Mouse (Mus musculus): ENCODE data around the gene Sapcd2. TPM values are rescaled to one million over a fixed set of nuclear protein-coding genes. Genes with fewer than 3 reads are reported as not detected.
A peak's percentile ranks its signal among the peaks of the same experiment; 100 is the strongest.

Sapcd2 gene
- polyA plus RNA-seq, 1 experiment, result 1.1 TPM

- H3K27me3 ChIP-seq (ENCODE audit: control insufficient read depth, insufficient read depth, low read length), result no peaks in the 10 kb centered on the region
- peak overlapping the region; percentile 8; the same call in 1 of the 2 replicates for H3K4me3 ChIP-seq (ENCODE audit: control insufficient read depth, low read depth, low read length)
- no peak for TF ChIP-seq POLR2A (IDR thresholded peaks at IDR 0.05; ENCODE audit: control insufficient read depth, low read depth, low read length)
- H3K27ac ChIP-seq (ENCODE audit: control insufficient read depth, insufficient read depth, low read depth, low read length), result no peak overlapping the region
- H3K4me1 ChIP-seq (ENCODE audit: control insufficient read depth, insufficient read depth, low read length), result peaks cover 9% of the 10 kb centered on the region
- H3K36me3 ChIP-seq (ENCODE audit: control insufficient read depth, insufficient read depth, low read length), result no peaks in the 10 kb centered on the region
These were observed 53.4 kb downstream of the Sapcd2 start for GRCm38 (mm10) chr2:25425481-25425880.

GRCm38 (mm10) chr2:25426721-25427191 is 54.6 kb downstream of the Sapcd2 start:
- H3K27ac ChIP-seq (ENCODE audit: control insufficient read depth, insufficient read depth, low read depth, low read length), result no peak overlapping the region
- H3K4me1 ChIP-seq (ENCODE audit: control insufficient read depth, insufficient read depth, low read length), result peaks cover 9% of the 10 kb centered on the region
- H3K4me3 ChIP-seq (ENCODE audit: control insufficient read depth, low read depth, low read length), result no peak overlapping the region
- no peak for TF ChIP-seq POLR2A (IDR thresholded peaks at IDR 0.05; ENCODE audit: control insufficient read depth, low read depth, low read length)
- TF ChIP-seq CTCF (IDR thresholded peaks at IDR 0.05; ENCODE audit: control insufficient read depth, insufficient read depth, insufficient replicate concordance, low read depth, low read length), result peak; percentile 66; the same call in 1 of the 2 replicates
- no peaks in the 10 kb centered on the region for H3K36me3 ChIP-seq (ENCODE audit: control insufficient read depth, insufficient read depth, low read length)
- H3K27me3 ChIP-seq (ENCODE audit: control insufficient read depth, insufficient read depth, low read length), result no peaks in the 10 kb centered on the region

DNA sequence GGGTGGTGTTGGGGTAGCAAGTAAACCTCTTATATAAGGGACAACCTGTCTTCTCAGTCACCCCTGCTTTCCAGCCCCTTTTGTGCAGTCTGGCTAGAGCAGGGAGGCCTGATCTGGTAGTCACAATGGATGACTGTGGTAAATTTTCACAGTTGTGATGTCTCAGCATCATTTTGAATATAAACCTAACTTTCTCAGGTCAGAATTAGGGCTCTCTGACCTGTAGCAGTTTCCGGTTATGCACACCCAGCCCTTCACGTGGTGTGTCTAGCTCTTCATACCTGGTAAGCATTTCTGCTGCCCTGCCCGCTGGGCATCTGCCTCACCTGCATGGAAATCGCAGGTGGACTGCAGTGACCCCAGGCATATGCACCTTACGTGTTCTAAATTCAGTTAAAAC is 55.1 kb downstream of the Sapcd2 start:
- peaks cover 9% of the 10 kb centered on the region for H3K4me1 ChIP-seq (ENCODE audit: control insufficient read depth, insufficient read depth, low read length)
- H3K27ac ChIP-seq (ENCODE audit: control insufficient read depth, insufficient read depth, low read depth, low read length), result no peak overlapping the region
- H3K36me3 ChIP-seq (ENCODE audit: control insufficient read depth, insufficient read depth, low read length), result no peaks in the 10 kb centered on the region
- TF ChIP-seq CTCF (IDR thresholded peaks at IDR 0.05; ENCODE audit: control insufficient read depth, insufficient read depth, insufficient replicate concordance, low read depth, low read length) (no peak), POLR2A (IDR thresholded peaks at IDR 0.05; ENCODE audit: control insufficient read depth, low read depth, low read length) (no peak)
- H3K4me3 ChIP-seq (ENCODE audit: control insufficient read depth, low read depth, low read length), result no peak overlapping the region
- H3K27me3 ChIP-seq (ENCODE audit: control insufficient read depth, insufficient read depth, low read length), result no peaks in the 10 kb centered on the region

Other genes with a start within 250 kb of the Sapcd2 start
- gene Nrarp, start 191.6 kb upstream of the Sapcd2 start, polyA plus RNA-seq (2012; rRNA removed), result 3.8 and 4.0 TPM in 2 replicates
- 0.98 and 1.3 TPM in 2 replicates for gene Tor4a, start 175.4 kb upstream of the Sapcd2 start, polyA plus RNA-seq (2012; rRNA removed)
- gene Nelfb, start 160.8 kb upstream of the Sapcd2 start, polyA plus RNA-seq (2012; rRNA removed), result 20.7 and 24.9 TPM in 2 replicates
- 244 and 247 TPM in 2 replicates for gene Stpg3, start 157.7 kb upstream of the Sapcd2 start, polyA plus RNA-seq (2012; rRNA removed)
- 552 and 576 TPM in 2 replicates for gene Fam166a, start 153.6 kb upstream of the Sapcd2 start, polyA plus RNA-seq (2012; rRNA removed)
- 2,564 and 2,638 TPM in 2 replicates for gene Tubb4b, start 147.6 kb upstream of the Sapcd2 start, polyA plus RNA-seq (2012; rRNA removed)
- 0.48 and 0.55 TPM in 2 replicates for gene Slc34a3, start 138.0 kb upstream of the Sapcd2 start, polyA plus RNA-seq (2012; rRNA removed)
- 0.05 TPM in 1 of 2 replicates, not detected in the other for gene Rnf224, start 135.5 kb upstream of the Sapcd2 start, polyA plus RNA-seq (2012; rRNA removed)
- gene Rnf208, start 130.1 kb upstream of the Sapcd2 start, polyA plus RNA-seq (2012; rRNA removed), result 7.4 and 8.1 TPM in 2 replicates
- gene Cysrt1, start 129.9 kb upstream of the Sapcd2 start, polyA plus RNA-seq (2012; rRNA removed), result 0.12 and 0.31 TPM in 2 replicates
- gene AL732309.1, start 125.5 kb upstream of the Sapcd2 start, polyA plus RNA-seq (2012; rRNA removed), result 7.0 and 7.9 TPM in 2 replicates
- gene Tmem203, start 116.9 kb upstream of the Sapcd2 start, polyA plus RNA-seq (2012; rRNA removed), result 63.3 and 69.3 TPM in 2 replicates
- gene Tprn, start 109.7 kb upstream of the Sapcd2 start, polyA plus RNA-seq (2012; rRNA removed), result 357 and 363 TPM in 2 replicates
- gene Ssna1, start 99.9 kb upstream of the Sapcd2 start, polyA plus RNA-seq (2012; rRNA removed), result 54.9 and 64.2 TPM in 2 replicates
- 29.3 and 32.3 TPM in 2 replicates for gene Anapc2, start 99.8 kb upstream of the Sapcd2 start, polyA plus RNA-seq (2012; rRNA removed)
- gene Tmem210, start 84.2 kb upstream of the Sapcd2 start, polyA plus RNA-seq (2012; rRNA removed), result 830 and 870 TPM in 2 replicates
- gene Lrrc26, start 82.4 kb upstream of the Sapcd2 start, polyA plus RNA-seq (2012; rRNA removed), result 3.5 and 4.3 TPM in 2 replicates
- 0.38 and 0.75 TPM in 2 replicates for gene Grin1, start 53.1 kb upstream of the Sapcd2 start, polyA plus RNA-seq (2012; rRNA removed)
- 25.4 and 29.3 TPM in 2 replicates for gene Man1b1, start 40.0 kb upstream of the Sapcd2 start, polyA plus RNA-seq (2012; rRNA removed)
- gene Dpp7, start 16.0 kb upstream of the Sapcd2 start, polyA plus RNA-seq (2012; rRNA removed), result 4.0 and 5.0 TPM in 2 replicates
- gene Uap1l1, start 6.6 kb upstream of the Sapcd2 start, polyA plus RNA-seq (2012; rRNA removed), result 1.7 and 2.2 TPM in 2 replicates
- gene Entpd2, start 23.6 kb downstream of the Sapcd2 start, polyA plus RNA-seq (2012; rRNA removed), result 6.2 and 6.5 TPM in 2 replicates
- 13.6 and 15.9 TPM in 2 replicates for gene Npdc1, start 27.0 kb downstream of the Sapcd2 start, polyA plus RNA-seq (2012; rRNA removed)
- 0.10 TPM in 1 of 2 replicates, not detected in the other for gene Fut7, start 50.9 kb downstream of the Sapcd2 start, polyA plus RNA-seq (2012; rRNA removed)
- 17.3 and 18.3 TPM in 2 replicates for gene Abca2, start 56.4 kb downstream of the Sapcd2 start, polyA plus RNA-seq (2012; rRNA removed)
- 0.78 and 11.8 TPM in 2 replicates for gene Clic3, start 84.5 kb downstream of the Sapcd2 start, polyA plus RNA-seq (2012; rRNA removed)
- gene Paxx, start 88.8 kb downstream of the Sapcd2 start, polyA plus RNA-seq (2012; rRNA removed), result 34.3 and 35.8 TPM in 2 replicates
- 311 and 369 TPM in 2 replicates for gene Ptgds, start 97.7 kb downstream of the Sapcd2 start, polyA plus RNA-seq (2012; rRNA removed)
- gene Lcn12, start 121.6 kb downstream of the Sapcd2 start, polyA plus RNA-seq (2012; rRNA removed), result 5.7 TPM in 1 of 2 replicates, not detected in the other
- gene Fbxw5, start 128.4 kb downstream of the Sapcd2 start, polyA plus RNA-seq (2012; rRNA removed), result 137 and 166 TPM in 2 replicates
- gene C8g, start 129.4 kb downstream of the Sapcd2 start, polyA plus RNA-seq (2012; rRNA removed), result 58.4 and 70.5 TPM in 2 replicates
- 12.2 and 12.7 TPM in 2 replicates for gene Traf2, start 174.6 kb downstream of the Sapcd2 start, polyA plus RNA-seq (2012; rRNA removed)
- gene Edf1, start 185.5 kb downstream of the Sapcd2 start, polyA plus RNA-seq (2012; rRNA removed), result 170 and 227 TPM in 2 replicates
- 1.7 and 8.5 TPM in 2 replicates for gene Mamdc4, start 202.5 kb downstream of the Sapcd2 start, polyA plus RNA-seq (2012; rRNA removed)
- 102 and 112 TPM in 2 replicates for gene Phpt1, start 202.9 kb downstream of the Sapcd2 start, polyA plus RNA-seq (2012; rRNA removed)
- 0.11 and 0.19 TPM in 2 replicates for gene Ajm1, start 209.4 kb downstream of the Sapcd2 start, polyA plus RNA-seq (2012; rRNA removed)
- gene Rabl6, start 236.2 kb downstream of the Sapcd2 start, polyA plus RNA-seq (2012; rRNA removed), result 40.9 and 46.2 TPM in 2 replicates
- 101 and 107 TPM in 2 replicates for gene Ccdc183, start 245.4 kb downstream of the Sapcd2 start, polyA plus RNA-seq (2012; rRNA removed)
- gene Tmem141, start 249.7 kb downstream of the Sapcd2 start, polyA plus RNA-seq (2012; rRNA removed), result 24.0 and 26.8 TPM in 2 replicates

Measured in testis, adult 2 months (tissue).